Mouse (Mus musculus) frontal cortex, adult (tissue): ENCODE measurements around the gene Tsen54.
"Not testable (repeated sequence)": the region's sequence is repeated elsewhere in the genome, so short reads cannot be mapped to it uniquely, and the experiment has no call there.

Experiments used
- ATAC-seq: cut with Nextera tagmentation; 2 replicates; pipeline ENCODE4 v1.9.2; 2017; ENCODE audit warnings: mild to moderate bottlenecking, moderate library complexity, mixed read lengths; ENCODE audit not compliant: low TSS enrichment

The Tsen54 gene

DNA sequence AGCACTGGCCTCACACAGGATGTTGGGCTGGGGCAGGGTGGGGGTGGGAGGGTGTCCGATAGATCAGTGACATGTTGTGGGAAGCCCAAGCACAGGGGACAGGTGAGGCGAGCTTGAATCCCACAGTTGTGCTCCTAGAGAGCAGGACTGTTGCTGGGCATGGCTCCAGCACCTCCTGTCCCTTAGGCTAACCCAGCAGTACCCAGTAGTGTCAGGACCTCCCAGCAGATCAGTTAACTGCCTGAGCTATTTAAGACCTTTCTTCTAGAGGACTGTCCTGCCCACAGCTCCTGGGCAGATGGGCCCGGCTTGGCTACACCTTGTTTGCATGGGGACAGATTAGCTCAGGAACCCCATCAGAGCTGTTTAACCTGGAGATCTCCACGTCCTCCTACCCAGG, 14.5 kb downstream of the Tsen54 start:
- no peak for ATAC-seq

DNA sequence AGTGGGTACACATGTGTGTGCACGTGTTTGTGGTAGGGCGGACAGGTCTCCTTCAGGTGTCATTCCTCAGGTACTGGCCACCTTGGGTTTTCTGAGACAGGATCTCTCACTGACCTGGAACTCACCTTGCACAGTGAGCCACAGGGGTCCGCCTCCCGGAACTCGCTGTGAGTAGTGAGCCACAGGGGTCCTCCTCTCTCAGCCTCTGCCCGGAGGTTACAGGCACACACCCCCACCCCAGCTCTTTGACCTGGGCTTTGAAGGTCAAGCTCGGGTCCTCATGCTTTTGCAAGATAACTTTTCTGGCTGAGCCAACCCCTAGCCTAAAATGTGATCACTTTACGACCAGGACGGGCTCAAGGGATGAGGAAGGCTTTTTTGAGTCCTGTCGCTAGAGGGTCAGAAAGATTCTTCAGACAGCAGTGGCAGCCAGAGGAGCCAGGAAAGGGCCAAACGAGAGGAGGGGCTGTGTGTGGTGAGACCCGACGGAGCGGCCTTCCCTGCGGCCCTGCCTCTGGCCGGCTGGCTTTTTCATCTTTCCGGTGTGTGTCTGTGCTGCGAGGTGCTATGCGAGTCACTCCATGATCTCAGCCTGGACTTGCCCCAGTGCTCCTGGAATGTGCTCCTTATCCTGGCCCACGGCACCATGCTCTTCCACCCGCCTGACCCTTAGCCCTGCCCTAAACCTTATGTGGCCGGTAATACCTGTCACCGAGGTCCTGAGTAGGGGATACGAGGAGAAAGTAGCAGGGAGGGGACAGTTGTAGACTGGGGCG, 16.2 kb downstream of the Tsen54 start:
- ATAC-seq, result no peak

DNA sequence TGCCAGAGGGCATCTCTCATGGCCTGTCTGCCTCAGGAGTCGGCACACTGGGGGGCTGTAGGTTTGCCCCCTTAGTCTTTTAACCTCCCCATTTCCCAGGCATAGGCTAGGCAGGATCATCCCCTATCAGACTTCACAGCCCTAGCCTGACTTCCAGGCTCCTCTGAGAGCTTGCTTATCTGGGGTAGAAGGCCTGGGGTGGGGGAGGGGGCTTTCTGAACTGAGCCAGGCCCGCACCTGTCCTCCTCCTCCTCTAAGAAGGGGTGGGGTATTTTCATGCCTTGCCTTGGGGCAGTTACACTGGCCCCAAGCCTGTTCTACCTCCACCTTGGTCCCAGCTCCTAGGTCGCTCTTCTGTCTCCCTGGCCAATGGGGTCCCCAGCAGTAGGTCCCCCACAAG, 17.0 kb downstream of the Tsen54 start:
- ATAC-seq, result no peak

DNA sequence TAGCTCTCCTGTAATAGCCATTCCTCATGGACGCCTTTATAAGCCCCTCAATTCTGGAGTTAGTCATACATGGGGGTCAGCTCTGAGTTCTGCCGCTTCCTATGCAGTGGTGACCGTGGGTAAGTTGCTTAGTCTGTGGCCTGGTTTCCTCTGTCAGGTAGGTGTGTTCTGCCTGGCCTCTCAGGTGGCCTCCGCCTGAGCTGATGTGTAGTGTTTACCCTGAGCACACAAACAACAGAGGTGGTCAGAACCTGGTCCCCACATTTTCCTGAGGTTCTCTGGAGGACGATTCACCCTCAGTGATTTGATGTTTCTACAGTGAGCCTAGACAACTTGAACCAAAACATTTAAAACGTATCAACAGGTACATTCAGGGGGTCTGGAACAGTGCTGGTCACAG, 17.5 kb downstream of the Tsen54 start:
- ATAC-seq, result no peak

DNA sequence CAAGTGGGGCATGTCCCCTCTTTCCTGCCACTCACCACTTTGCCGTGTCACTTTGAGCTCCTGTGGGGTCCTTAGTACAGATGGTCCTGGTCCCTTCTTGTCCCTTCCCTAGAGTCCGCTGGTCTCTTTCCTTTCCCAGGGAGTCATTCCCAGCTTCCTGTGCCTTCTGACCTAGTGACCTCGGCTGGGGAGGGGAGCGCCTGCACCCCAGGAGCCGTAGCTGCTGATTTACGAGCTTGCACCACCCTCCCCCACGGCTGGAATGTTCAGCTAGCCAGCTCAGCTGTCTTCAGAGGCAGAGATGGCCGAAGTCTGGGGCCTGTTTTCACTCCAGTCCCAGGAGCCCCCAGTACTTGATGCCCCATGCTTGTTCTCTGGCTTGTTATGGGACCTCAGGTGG, 18.0 kb downstream of the Tsen54 start:
- no peak for ATAC-seq

DNA sequence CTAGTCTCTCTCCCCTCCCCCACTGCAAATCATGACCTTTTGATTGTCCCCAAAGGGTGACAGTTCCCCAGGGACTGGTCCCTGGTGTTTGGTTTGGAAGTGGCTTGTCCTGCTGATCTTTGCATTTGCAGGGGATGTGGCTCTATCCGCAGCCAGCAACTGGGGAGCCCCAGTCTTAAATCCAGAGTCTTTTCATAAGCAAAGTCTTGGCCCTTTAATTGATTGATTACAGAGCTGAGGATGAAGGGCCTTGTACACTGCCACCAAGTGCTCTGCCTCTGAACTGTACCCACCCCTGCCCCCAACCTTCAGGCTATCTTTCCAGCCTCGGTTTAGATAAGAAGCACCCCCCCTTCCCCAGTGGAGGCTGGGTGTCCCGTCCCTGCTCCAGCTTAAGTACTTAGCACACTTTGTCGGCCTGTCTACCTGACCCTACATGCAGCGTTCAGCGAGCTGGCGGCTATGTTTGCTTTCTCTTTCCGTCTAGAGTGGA, 18.5 kb downstream of the Tsen54 start:
- ATAC-seq, result no peak

DNA sequence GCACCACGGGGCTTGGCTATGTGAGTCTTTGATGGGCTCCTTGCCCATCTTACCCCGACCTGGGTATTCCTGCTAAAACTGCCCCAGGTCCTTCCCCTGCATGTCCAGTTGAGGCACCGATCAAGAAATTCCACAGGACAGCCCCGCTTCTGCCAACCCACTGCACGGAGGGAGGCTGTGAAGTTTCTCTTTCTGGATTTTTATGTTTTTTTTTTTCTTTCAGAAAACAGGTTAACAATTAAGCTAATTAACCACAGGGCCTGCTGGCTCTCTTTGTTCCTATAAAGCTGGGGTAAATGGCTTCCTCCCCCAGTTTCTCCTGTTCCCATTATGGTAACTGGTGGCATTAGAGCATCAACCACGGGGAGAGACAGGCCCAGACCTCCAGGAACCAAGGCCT, 19.5 kb downstream of the Tsen54 start:
- no peak for ATAC-seq

DNA sequence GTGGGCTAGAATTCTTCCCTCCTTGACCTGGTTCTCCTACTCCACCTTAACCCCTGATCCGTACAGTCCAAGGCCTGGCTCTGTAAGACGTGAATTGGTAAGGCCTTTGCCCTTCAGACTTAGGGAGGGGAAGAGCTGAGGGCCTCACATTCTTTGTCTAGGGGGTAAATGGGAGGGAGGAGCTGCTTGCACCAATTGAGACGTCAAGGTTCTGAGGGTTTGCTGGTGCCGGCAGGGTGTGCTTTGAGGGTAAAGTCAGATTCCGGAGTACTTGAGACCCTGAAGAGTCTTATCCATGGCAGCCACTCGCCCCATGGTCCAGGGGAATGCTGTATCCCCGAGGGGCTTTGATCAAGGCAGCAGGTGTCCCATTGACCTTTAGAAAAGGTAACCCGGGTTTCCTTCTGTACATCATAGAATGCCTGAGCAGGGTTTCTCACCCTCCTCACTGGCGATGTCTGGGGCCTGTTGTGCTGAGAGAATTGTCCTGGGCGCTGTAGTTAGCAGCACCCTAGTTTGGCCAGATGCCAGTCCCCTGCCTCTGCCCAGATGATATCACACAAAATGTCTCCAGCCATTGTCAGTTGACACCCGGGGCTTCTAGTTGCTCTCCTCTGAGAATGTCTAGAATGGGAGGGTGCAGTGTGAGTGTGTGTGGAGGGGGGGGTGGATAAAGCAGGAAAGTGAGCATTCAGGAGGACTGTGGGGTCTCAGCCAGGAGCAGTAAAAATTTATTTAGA, 22.3 kb downstream of the Tsen54 start:
- no peak for ATAC-seq

DNA sequence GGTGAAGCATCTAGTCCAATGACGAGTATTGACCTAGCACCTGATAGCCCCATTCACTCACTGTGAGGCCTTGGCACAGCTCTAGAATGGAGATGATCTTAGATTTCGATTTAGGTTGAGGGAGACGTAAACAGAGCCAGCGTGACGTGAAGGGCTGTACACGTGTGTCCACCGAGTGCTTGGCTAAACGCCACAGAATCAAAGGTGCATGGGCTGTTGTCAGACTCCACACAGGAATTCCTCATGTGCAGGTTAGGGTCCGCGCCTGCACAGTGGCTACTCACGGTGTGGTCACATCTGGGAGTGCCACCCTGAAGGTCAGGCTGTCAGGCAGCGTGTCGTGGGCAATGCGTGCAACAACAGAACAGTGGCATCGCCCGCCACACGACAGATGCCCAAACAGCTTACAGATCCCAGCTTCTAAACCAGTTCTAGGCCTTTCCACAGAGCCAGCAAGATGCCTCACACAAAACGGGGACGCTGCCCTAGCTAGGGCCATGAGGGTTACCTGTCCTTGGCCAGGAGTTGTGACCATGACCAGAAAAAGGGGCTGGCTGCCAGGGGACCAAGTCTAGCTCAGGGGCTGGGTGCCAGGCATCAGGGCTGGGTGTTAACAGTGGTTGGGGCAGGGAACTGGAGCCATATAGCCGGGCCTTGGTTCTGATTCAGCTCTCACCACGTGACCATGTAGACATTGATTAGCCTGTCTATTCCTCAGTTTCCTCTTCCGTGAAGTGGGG, 23.3 kb downstream of the Tsen54 start:
- ATAC-seq, result no peak

DNA sequence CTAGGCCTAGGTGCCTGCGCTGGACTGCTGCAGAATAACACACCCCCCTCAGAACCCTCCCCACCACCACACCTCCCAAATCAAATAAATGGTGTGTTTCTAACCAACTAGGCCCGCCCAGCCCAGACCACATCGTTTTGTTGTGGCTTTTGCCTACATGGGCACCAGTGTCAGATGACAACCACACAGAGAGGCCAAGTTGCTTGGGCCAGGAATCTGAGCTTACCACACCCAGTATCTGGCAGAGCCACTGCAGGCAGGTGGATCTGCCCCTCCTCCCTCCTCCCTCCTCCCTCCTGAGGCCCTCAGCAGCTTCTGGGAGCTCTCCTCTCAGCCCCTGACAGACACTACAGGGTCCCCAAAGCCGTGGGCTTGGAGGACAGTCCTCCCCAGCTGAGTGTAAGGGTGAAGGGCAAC, 24.4 kb downstream of the Tsen54 start:
- no peak for ATAC-seq

DNA sequence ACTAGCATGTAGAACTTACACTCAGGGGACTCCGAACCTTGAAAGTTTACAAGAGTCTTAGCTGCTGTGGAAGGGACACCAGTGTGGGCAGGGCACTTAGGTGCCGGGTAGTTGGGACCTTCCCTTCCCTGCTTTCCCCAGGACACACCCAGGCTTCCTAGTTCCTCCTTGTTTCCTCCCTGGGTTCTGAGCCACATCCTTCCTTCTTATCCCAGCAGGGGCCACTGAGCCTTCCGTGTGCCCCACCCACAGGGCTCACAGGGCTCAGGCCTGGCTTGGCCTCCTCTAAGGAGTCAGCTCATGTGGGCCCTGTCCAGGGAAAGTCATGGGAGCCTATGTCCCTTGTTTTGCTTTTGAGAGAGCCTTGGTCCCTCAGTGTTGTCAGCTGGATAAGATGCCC, 25.2 kb downstream of the Tsen54 start:
- ATAC-seq, result no peak

DNA sequence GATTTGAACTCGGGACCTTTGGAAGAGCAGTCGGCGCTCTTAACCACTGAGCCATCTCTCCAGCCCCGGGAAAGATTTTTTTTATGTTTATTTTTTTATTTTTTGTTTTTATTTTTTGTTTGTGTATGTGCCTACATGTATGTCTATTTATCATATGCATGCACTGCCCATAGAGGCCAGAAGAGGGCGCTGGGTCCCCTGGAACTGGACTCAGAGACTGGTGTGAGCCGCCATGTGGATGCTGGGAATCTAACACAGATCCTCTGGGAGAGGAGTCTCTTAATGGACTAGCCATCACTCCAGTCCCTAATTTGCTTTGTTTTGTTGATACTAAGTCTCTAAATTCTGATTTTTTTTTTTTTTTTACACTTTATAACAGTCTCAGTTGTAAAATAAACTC, 26.5 kb downstream of the Tsen54 start:
- ATAC-seq, result no peak

DNA sequence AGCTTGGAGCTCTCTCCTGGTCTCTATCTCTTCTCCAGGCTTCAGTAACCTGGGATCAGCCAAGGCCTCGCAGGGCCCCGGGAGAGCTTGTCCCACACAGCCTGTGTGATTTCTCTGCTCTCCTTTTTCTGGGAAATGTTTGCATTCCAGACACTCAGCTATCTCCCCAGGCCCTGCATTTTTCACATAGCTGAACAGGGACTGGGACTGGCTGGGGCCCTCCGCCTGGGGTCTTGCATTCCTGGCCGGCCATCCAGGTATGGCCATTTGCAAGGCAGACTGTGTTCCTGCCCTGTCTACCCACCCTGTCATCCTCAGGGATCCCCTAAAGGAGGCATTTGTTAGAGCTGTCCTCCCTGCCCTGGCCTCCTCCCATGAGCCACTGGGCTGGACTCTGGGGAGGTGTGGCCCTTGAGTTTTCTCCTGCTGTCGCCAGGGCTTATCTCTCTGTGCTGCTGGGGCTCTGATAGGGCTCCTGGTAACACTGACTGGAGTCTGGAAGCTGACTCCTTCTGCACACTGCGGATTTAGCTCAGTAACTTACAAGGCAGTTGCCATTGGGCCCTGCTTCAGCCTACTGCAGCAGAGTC, 27.5 kb downstream of the Tsen54 start:
- ATAC-seq, result no peak

DNA sequence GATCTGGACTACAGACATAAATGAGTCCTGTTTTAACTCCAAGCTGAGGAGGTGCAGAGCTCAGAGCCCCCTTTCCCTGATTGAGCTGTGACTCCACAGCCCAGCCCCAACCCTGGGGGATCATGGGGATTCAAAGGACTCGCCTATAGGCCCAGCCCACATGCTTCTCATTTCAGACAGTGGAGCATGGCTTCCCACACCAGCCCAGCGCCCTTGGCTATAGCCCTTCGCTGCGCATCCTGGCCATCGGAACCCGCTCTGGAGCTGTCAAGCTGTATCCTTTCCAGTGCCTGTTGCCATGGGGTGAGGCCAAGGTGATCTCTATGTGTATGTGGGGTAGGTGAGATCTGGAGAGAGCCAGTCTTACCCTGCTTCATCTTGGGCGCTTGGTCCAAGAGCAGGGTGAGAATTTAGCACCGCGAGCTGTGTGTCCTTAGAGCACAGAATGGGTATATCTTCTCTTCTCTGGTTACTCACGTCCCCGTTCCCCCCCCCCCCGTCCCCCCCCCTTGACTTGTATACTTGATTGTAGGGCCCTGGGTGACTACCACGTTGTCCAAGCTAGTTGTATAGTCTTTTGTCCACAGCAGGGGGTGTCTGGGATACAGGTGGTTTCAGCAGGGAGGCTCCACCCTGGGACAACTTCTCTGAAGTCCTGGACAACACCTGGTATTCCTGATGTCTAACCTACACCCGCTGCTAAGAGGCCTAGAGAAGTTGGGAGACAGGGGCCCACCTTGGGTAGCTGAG, 28.8 kb downstream of the Tsen54 start:
- no peak for ATAC-seq

DNA sequence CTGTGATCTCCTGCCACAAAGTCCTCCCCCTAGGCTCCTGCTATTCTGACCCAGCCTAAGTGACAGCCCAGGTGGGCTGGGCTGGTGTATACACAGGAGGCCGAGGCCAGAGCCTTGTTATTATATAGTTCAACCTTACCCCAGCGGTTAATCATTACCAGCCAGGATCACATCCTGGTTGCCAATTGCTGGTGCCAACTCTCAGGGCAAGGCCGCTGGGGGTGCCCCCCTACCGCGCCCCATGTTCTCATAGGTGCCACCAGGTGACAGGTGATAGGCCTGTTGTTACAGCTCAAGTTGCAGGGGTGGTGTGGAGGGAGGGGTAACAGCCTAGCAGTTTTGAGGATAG, 29.3 kb downstream of the Tsen54 start:
- ATAC-seq, result no peak

DNA sequence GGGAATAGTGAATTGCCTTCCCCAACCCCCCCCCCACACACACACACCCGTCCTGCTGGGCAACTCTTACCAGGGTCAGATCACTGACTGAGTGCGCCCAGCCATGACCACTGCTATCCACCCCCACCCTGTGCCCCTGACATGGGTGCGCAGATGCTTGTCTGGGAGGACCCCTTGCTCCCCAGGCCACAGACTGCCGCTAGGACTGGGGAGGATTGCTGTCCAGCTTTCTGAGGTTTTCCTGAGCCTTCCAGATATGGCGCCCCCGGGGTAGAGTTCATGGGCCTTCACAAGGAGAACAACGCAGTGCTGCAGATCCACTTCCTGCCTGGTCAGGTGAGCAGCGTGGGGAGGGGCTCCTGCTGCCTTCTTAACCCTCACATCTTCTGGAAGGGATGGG, 29.7 kb downstream of the Tsen54 start:
- no peak for ATAC-seq

DNA sequence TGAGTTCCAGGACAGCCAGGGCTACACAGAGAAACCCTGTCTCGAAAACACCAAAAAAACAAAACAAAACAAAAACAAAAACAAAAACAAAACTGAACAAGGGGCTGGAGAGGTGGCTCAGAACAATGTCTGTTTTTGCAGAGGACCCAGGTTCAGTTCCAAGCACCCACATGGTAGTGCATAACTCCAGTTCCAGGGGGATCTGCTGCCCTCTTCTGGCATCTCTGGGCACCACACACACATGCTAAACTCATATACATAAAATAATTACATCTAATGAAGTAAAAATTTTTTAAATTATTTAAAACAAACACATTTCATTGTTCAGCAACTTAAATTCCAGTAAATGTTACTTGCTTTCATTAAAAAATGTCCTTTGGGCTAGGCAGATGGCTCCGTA, 31.3 kb downstream of the Tsen54 start:
- no peak for ATAC-seq

DNA sequence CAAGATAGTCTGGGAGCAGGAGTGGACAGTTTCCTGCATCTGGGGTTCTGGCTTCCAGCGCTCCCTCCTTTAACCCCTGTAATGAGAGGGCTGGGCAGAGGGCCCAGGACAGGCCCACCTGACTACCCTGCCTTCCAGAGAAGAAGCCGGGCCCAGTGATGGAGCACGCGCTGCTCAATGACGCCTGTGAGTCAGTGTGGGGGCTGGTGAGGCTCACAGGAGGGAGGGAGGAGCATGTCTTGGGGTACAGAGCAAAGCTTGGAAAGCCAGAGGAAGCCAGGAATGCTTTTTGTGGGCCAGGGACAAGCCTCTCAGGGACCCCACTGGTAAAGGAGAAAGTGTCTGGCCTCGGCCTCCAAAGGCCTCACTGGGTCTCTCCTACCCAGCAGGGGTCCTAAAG, 40.1 kb downstream of the Tsen54 start:
- peak; percentile 74; the same call in 1 of the 2 replicates for ATAC-seq

DNA sequence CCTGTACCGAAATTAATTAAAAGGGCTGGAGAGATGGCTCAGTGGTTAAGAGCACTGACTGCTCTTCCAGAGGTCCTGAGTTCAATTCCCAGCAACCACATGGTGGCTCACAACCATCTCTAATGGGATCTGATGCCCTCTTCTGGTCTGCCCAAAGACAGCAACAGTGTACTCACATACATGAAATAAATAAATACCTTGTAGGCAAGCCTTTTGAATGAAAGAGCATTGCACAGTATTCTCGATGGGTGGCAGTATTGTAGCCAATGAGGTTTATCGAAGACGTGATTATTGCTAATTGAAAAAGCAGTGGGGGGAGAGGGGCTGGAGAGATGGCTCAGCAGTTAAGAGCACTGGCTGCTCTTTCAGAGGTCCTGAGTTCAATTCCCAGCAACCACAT, 42.6 kb downstream of the Tsen54 start:
- ATAC-seq, result not testable (repeated sequence)

DNA sequence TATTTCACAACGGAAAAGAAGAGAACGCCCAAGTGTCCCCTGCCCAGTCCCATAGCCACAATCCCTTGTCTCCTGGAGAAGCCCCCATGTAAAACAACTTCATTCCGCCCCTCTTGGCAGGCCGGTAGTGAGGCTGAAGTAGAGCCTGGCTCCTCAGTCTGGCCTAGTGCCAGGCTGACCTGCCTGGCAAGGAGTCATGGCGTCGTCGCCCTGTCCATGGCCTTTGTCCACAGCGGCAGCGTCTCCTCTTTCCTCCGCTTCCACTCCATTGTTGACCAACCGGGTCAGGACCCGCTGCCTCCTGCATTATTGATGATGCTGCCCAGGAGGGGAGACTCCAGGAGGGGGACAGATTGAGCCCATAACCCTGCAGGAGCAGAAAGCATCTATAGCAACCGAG, 43.4 kb downstream of the Tsen54 start:
- no peak for ATAC-seq

DNA sequence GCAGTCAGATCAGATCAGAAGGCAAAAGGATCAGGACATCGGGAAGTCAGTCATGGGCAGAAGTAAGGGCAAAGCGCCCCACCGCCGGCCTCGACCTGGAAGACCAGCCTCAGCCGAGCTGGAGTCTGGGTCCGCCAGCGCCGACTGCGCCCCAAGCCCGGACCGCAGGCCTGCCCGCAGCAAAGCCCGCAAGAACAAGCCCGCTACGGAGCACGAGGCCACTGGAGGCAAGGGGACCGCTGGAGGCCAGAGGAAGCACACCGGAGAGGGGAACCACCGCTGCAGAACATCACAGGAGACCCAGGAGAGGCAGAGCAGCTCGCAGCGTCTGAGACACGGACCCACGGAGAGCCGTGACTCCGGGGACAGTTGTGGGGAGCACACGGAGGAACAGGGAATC, 43.8 kb downstream of the Tsen54 start, which contains the start of gene Myo15b:
Gene Myo15b (plus strand): TSS at position 53 of the 400 bp plus-strand sequence.
- ATAC-seq, result no peak
